Mouse (Mus musculus) heart, embryonic 11.5 days (tissue): ENCODE results near the gene Calcoco2. TPM values are rescaled to one million over a fixed set of nuclear protein-coding genes. Genes with fewer than 3 reads are reported as not detected.

Experiments
- ATAC-seq: fragments of 200-750 bp; cut with Nextera tagmentation; replicated peaks from 2 replicates; pipeline ENCODE4 v1.8.0; 2017; ENCODE audit warnings: moderate library complexity; ENCODE audit not compliant: insufficient number of reproducible peaks, low FRiP score, low TSS enrichment
- H3K27ac ChIP-seq: fragments of 300-500 bp; sonication (generic); 2 replicates; pipeline ENCODE4 v1.5.1; 2014; ENCODE audit warnings: mild to moderate bottlenecking, low read depth, low read length
- H3K27me3 ChIP-seq: fragments of 300-500 bp; sonication (generic); 2 replicates; pipeline ENCODE4 v1.6.1; 2014; ENCODE audit warnings: mild to moderate bottlenecking, low read length, mixed read lengths; ENCODE audit not compliant: control insufficient read depth, insufficient read depth
- H3K36me3 ChIP-seq: fragments of 300-500 bp; sonication (generic); 2 replicates; pipeline ENCODE4 v1.6.1; 2014; ENCODE audit warnings: mild to moderate bottlenecking, low read length, moderate library complexity, mixed read lengths; ENCODE audit not compliant: control insufficient read depth, insufficient read depth
- H3K4me1 ChIP-seq: fragments of 300-500 bp; sonication (generic); 2 replicates; pipeline ENCODE4 v1.6.1; 2014; ENCODE audit warnings: low read length; ENCODE audit not compliant: control insufficient read depth, insufficient read depth
- H3K4me2 ChIP-seq: fragments of 300-500 bp; sonication (generic); 2 replicates; pipeline ENCODE4 v1.6.1; 2014; ENCODE audit warnings: mild to moderate bottlenecking, moderate library complexity
- H3K4me3 ChIP-seq: fragments of 300-500 bp; sonication (generic); 2 replicates; pipeline ENCODE4 v1.5.1; 2014; ENCODE audit warnings: low read depth, low read length
- H3K9ac ChIP-seq: fragments of 300-500 bp; sonication (generic); 2 replicates; pipeline ENCODE4 v1.6.1; 2014; ENCODE audit warnings: mild to moderate bottlenecking, low read depth, low read length, moderate library complexity
- H3K9me3 ChIP-seq: fragments of 300-500 bp; sonication (generic); replicated peaks from 2 replicates; pipeline ENCODE4 v1.6.1; 2016; ENCODE audit warnings: low read length; ENCODE audit not compliant: control insufficient read depth
- WGBS: fragments of 180-500 bp; shearing (Covaris S2); extraction: QIAGEN DNeasy Blood & Tissue Kit; methylation state at CpG from one replicate; pipeline ENCODE4 v1.1.7; 2014; ENCODE audit not compliant: insufficient replicate concordance; 5-methylcytosine and 5-hydroxymethylcytosine counted together
- polyA plus RNA-seq: library from polyadenylated mRNA; unstranded; fragments of >200 nt; fragmentation: Nextera tagmentation; extraction: Ambion mirVana; gene quantifications from 2 replicates; pipeline ENCODE4 v1.2.1, GENCODE M21; 2014

Calcoco2 gene
- polyA plus RNA-seq, 1 experiment from 2014 or later, result not detected

- peak overlapping the region; percentile 78 for H3K9ac ChIP-seq
- H3K9me3 ChIP-seq, result no peaks in the 10 kb centered on the region
- 0% methylated on average over 15 of the region's 15 CpGs for WGBS
- 0 out of 2 replicates have a peak, but pooled peaks cover 8% of the 10 kb centered on the region for H3K36me3 ChIP-seq
- no peak for ATAC-seq
- H3K27me3 ChIP-seq, result no peaks in the 10 kb centered on the region
- peak overlapping the region; percentile 90 for H3K4me2 ChIP-seq
- peak overlapping the region; percentile 79 for H3K4me3 ChIP-seq
- peak overlapping the region; percentile 85 for H3K27ac ChIP-seq
- H3K4me1 ChIP-seq, result peaks cover 12% of the 10 kb centered on the region
Measured at GRCm38 (mm10) chr11:96075177-96075508, 36.6 kb downstream of the Calcoco2 start.

GRCm38 (mm10) chr11:96074351-96075176 is 37.2 kb downstream of the Calcoco2 start:
- Histone ChIP-seq H3K27me3 (no peaks in the 10 kb centered on the region), H3K9ac (peak overlapping the region; percentile 78), H3K9me3 (no peaks in the 10 kb centered on the region), H3K36me3 (0 out of 2 replicates have a peak, but pooled peaks cover 8% of the 10 kb centered on the region), H3K4me3 (peak overlapping the region; percentile 79), H3K4me1 (peaks cover 12% of the 10 kb centered on the region), H3K27ac (peak overlapping the region; percentile 85), H3K4me2 (peak overlapping the region; percentile 90)
- no peak for ATAC-seq
- 18% methylated on average over 17 of the region's 17 CpGs for WGBS

GRCm38 (mm10) chr11:96073295-96073993 is 38.3 kb downstream of the Calcoco2 start:
- ATAC-seq, result no peak
- WGBS, result 76% methylated on average over 7 of the region's 9 CpGs
- Histone ChIP-seq H3K27ac (no peak overlapping the region), H3K9me3 (no peaks in the 10 kb centered on the region), H3K4me2 (peak overlapping the region; percentile 90), H3K4me3 (peak overlapping the region; percentile 79), H3K36me3 (0 out of 2 replicates have a peak, but pooled peaks cover 8% of the 10 kb centered on the region), H3K27me3 (no peaks in the 10 kb centered on the region), H3K9ac (0 out of 2 replicates have a peak overlapping the region, but pooled peaks have one; percentile 39), H3K4me1 (peaks cover 12% of the 10 kb centered on the region)

- Histone ChIP-seq H3K4me2 (no peak overlapping the region), H3K9me3 (no peaks in the 10 kb centered on the region), H3K27ac (no peak overlapping the region), H3K4me1 (peaks cover 12% of the 10 kb centered on the region), H3K9ac (no peak overlapping the region), H3K4me3 (no peak overlapping the region), H3K36me3 (0 out of 2 replicates have a peak, but pooled peaks cover 8% of the 10 kb centered on the region), H3K27me3 (no peaks in the 10 kb centered on the region)
- ATAC-seq, result no peak
- WGBS, result 68% methylated on average over 1 of the region's 1 CpGs
Measured at GRCm38 (mm10) chr11:96071013-96071412, 40.8 kb downstream of the Calcoco2 start.

GRCm38 (mm10) chr11:96070353-96070752 is 41.4 kb downstream of the Calcoco2 start:
- H3K27ac ChIP-seq, result no peak overlapping the region
- H3K4me3 ChIP-seq, result no peak overlapping the region
- no peaks in the 10 kb centered on the region for H3K9me3 ChIP-seq
- 0 out of 2 replicates have a peak, but pooled peaks cover 8% of the 10 kb centered on the region for H3K36me3 ChIP-seq
- H3K27me3 ChIP-seq, result no peaks in the 10 kb centered on the region
- 87% methylated on average over 7 of the region's 7 CpGs for whole genome bisulfite sequencing
- H3K4me2 ChIP-seq, result no peak overlapping the region
- no peak overlapping the region for H3K9ac ChIP-seq
- peaks cover 16% of the 10 kb centered on the region for H3K4me1 ChIP-seq
- ATAC-seq, result no peak

- no peak overlapping the region for H3K4me3 ChIP-seq
- peaks cover 14% of the 10 kb centered on the region for H3K4me1 ChIP-seq
- no peaks in the 10 kb centered on the region for H3K9me3 ChIP-seq
- no peak overlapping the region for H3K27ac ChIP-seq
- H3K9ac ChIP-seq, result no peak overlapping the region
- 0 out of 2 replicates have a peak, but pooled peaks cover 8% of the 10 kb centered on the region for H3K36me3 ChIP-seq
- no peak overlapping the region for H3K4me2 ChIP-seq
- no peak for ATAC-seq
- H3K27me3 ChIP-seq, result no peaks in the 10 kb centered on the region
- WGBS, result 75% methylated on average over 5 of the region's 5 CpGs
Measured at GRCm38 (mm10) chr11:96068231-96068630, 43.5 kb downstream of the Calcoco2 start.

GRCm38 (mm10) chr11:96065215-96065911 is 46.4 kb downstream of the Calcoco2 start, which contains the start of gene Ube2z:
Gene Ube2z, minus strand, starts transcription at chr11:96065388.
- Histone ChIP-seq H3K36me3 (peaks cover 10% of the 10 kb centered on the region), H3K9me3 (no peaks in the 10 kb centered on the region), H3K27me3 (no peaks in the 10 kb centered on the region), H3K9ac (peak within 1 kb of the TSS; percentile 97), H3K4me2 (peak within 1 kb of the TSS; percentile 94), H3K27ac (peak within 1 kb of the TSS; percentile 91), H3K4me3 (peak within 1 kb of the TSS; percentile 98), H3K4me1 (peaks cover 14% of the 10 kb centered on the region)
- peak; percentile 99 for ATAC-seq
- 4% methylated on average over 50 of the region's 50 CpGs for WGBS

- no peaks in the 10 kb centered on the region for H3K9me3 ChIP-seq
- peak overlapping the region; percentile 97 for H3K9ac ChIP-seq
- WGBS, result under 1% methylated on average over 49 of the region's 64 CpGs
- H3K4me1 ChIP-seq, result peaks cover 14% of the 10 kb centered on the region
- H3K4me3 ChIP-seq, result peak overlapping the region; percentile 98
- H3K36me3 ChIP-seq, result peaks cover 9% of the 10 kb centered on the region
- H3K27ac ChIP-seq, result peak overlapping the region; percentile 91
- peak overlapping the region; percentile 94 for H3K4me2 ChIP-seq
- H3K27me3 ChIP-seq, result no peaks in the 10 kb centered on the region
- ATAC-seq, result peak; percentile 58
Measured at GRCm38 (mm10) chr11:96064521-96065214, 47.1 kb downstream of the Calcoco2 start.
